Mouse (Mus musculus) C2C12 (cell line): ENCODE results near the gene Kdm2b.

Experiments used
- CEBPB ChIP-seq: IDR thresholded peaks from one replicate; pipeline ENCODE4 v1.6.1; 2011; ENCODE audit warnings: low read depth, mild to moderate bottlenecking, control low read depth, moderate library complexity
- CTCF ChIP-seq: IDR thresholded peaks from one replicate; pipeline ENCODE4 v1.5.1; 2011; ENCODE audit not compliant: control insufficient read depth, insufficient read depth, insufficient read length
- FOSL1 ChIP-seq: IDR thresholded peaks from one replicate; pipeline ENCODE4 v1.8.0; 2011; ENCODE audit warnings: mild to moderate bottlenecking, low read length; ENCODE audit not compliant: poor library complexity, insufficient read depth, severe bottlenecking
- USF1 ChIP-seq: IDR thresholded peaks from one replicate; pipeline ENCODE4 v1.6.1; 2011; ENCODE audit warnings: low read depth, mild to moderate bottlenecking, control low read depth, moderate library complexity

- TF ChIP-seq CTCF (no peak), USF1 (no peak), CEBPB (no peak), FOSL1 (no peak)
Measured at GRCm38 (mm10) chr5:122888612-122889214, 100.9 kb downstream of the Kdm2b start.
